Mouse (Mus musculus): ENCODE measurements around the gene Smarca2.

GRCm38 (mm10) chr19:26603906-26604754 lies 720 bp upstream of the Smarca2 start:
- TF ChIP-seq CTCF (IDR thresholded peaks at IDR 0.05; ENCODE audit: extremely low read depth, insufficient read depth, insufficient read length, insufficient replicate concordance) = no peak
- no peak for TF ChIP-seq POLR2A (IDR thresholded peaks at IDR 0.05; ENCODE audit: low read depth, low read length)

All from spleen, adult 2 months (tissue).